ENCODE assay signal across 23 mouse cellular contexts in genomic region chr1:165462861-165463260, GRCm38 (mm10). TPM values are rescaled to one million over a fixed set of nuclear protein-coding genes. Genes with fewer than 3 reads are reported as not detected.
DNase-seq lines count a peak whose midpoint lies in the region; ATAC-seq and TF ChIP-seq lines count a peak whose summit lies in the region.
"Had no signal": no experiment of that assay in that cellular context is flagged by ENCODE, and none has a peak within 500 bp of the region (broad histone marks: within the 10 kb centered on the region; RNA-seq: fewer than 3 reads in every experiment).

No protein-coding gene starts in this region.

- no peak for TF ChIP-seq CTCF in lung, postnatal 0 days (IDR thresholded peaks at IDR 0.05)

- TF ChIP-seq EP300 in lung, postnatal 0 days (IDR thresholded peaks at IDR 0.05) = no peak

- ATAC-seq in erythroblast, adult 5-6 weeks (replicated peaks; ENCODE audit: low FRiP score, poor library complexity, severe bottlenecking) = no peak
- no peak for ATAC-seq in hindbrain, embryonic 15.5 days (ENCODE audit: low FRiP score, low read depth)
- ATAC-seq in hindbrain, embryonic 12.5 days (ENCODE audit: low FRiP score) = no peak
- no peak for ATAC-seq in lung, postnatal 0 days
- ATAC-seq: forebrain, embryonic 16.5 days; intestine, embryonic 16.5 days had no signal

- H3K4me1 ChIP-seq in erythroblast, embryonic 14.5 days (ENCODE audit: control insufficient read depth) = peaks cover 31% of the 10 kb centered on the region
- peaks cover 29% of the 10 kb centered on the region for H3K4me1 ChIP-seq in hindbrain, embryonic 15.5 days (replicated peaks)
- H3K4me1 ChIP-seq in hindbrain, embryonic 12.5 days = peaks cover 7% of the 10 kb centered on the region
- H3K4me1 ChIP-seq in lung, postnatal 0 days (ENCODE audit: insufficient read depth, low read depth, low read length) = peaks cover 4% of the 10 kb centered on the region; the same call in 1 of the 2 replicates

- H3K9me3 ChIP-seq in erythroblast, embryonic 14.5 days (ENCODE audit: control insufficient read depth, low read length) = no peaks in the 10 kb centered on the region
- H3K9me3 ChIP-seq in hindbrain, embryonic 15.5 days = no peaks in the 10 kb centered on the region
- H3K9me3 ChIP-seq in hindbrain, embryonic 12.5 days (replicated peaks) = no peaks in the 10 kb centered on the region
- H3K9me3 ChIP-seq in lung, postnatal 0 days (ENCODE audit: low read length) = no peaks in the 10 kb centered on the region
- H3K9me3 ChIP-seq: midbrain, embryonic 12.5 days; neural tube, embryonic 15.5 days had no signal

- H3K4me3 ChIP-seq in erythroblast, embryonic 14.5 days (replicated peaks) = peak overlapping the region; percentile 89
- no peak overlapping the region for H3K4me3 ChIP-seq in hindbrain, embryonic 15.5 days
- no peak overlapping the region for H3K4me3 ChIP-seq in hindbrain, embryonic 12.5 days
- H3K4me3 ChIP-seq in lung, postnatal 0 days (ENCODE audit: low read depth, low read length) = no peak overlapping the region
- H3K4me3 ChIP-seq: midbrain, embryonic 12.5 days; neural tube, embryonic 15.5 days had no signal

- WGBS in hindbrain, embryonic 15.5 days = 85% methylated on average over 1 of the region's 1 CpGs
- 91% methylated on average over 1 of the region's 1 CpGs for WGBS in hindbrain, embryonic 12.5 days
- WGBS in lung, postnatal 0 days = 47% methylated on average over 1 of the region's 1 CpGs

- peak overlapping the region; percentile 30; the same call in 1 of the 2 replicates for H3K4me2 ChIP-seq in hindbrain, embryonic 15.5 days
- H3K4me2 ChIP-seq in hindbrain, embryonic 12.5 days (replicated peaks) = no peak overlapping the region
- 0 out of 2 replicates have a peak overlapping the region, but pooled peaks have one; percentile 5 for H3K4me2 ChIP-seq in lung, postnatal 0 days (replicated peaks; ENCODE audit: low read depth, low read length)
- H3K4me2 ChIP-seq: midbrain, embryonic 12.5 days had no signal

- no peak overlapping the region for H3K9ac ChIP-seq in hindbrain, embryonic 15.5 days
- no peak overlapping the region for H3K9ac ChIP-seq in hindbrain, embryonic 12.5 days
- no peak overlapping the region for H3K9ac ChIP-seq in lung, postnatal 0 days (replicated peaks; ENCODE audit: low read depth)
- H3K9ac ChIP-seq: lung, embryonic 14.5 days; midbrain, embryonic 12.5 days; neural tube, embryonic 15.5 days had no signal

- H3K27me3 ChIP-seq in erythroblast, embryonic 14.5 days (ENCODE audit: control insufficient read depth) = no peaks in the 10 kb centered on the region
- H3K27me3 ChIP-seq in hindbrain, embryonic 15.5 days = no peaks in the 10 kb centered on the region
- H3K27me3 ChIP-seq in hindbrain, embryonic 12.5 days = no peaks in the 10 kb centered on the region
- H3K27me3 ChIP-seq in lung, postnatal 0 days (replicated peaks; ENCODE audit: insufficient read depth, low read length) = no peaks in the 10 kb centered on the region
- H3K27me3 ChIP-seq: midbrain, embryonic 12.5 days; neural tube, embryonic 15.5 days had no signal

- no peak for DNase-seq in lung, postnatal 0 days (ENCODE audit: low spot score)
- DNase-seq in lung, adult 18-20 months = no peak
- no peak for DNase-seq in thymus, postnatal 14 days
- DNase-seq in frontal cortex, postnatal 36 days (ENCODE audit: low spot score in 2 of 2) = no peak
- DNase-seq: adrenal gland, adult 8-10 months; cerebellum, adult 11 months; cerebellum, postnatal 14 days; heart, adult 11 months; layer of hippocampus, postnatal 36 days; left cerebral cortex, postnatal 4 days; lung, embryonic 14.5 days; thymus, postnatal 25 days had no signal

- H3K36me3 ChIP-seq in erythroblast, embryonic 14.5 days (ENCODE audit: control insufficient read depth) = no peaks in the 10 kb centered on the region
- no peaks in the 10 kb centered on the region for H3K36me3 ChIP-seq in hindbrain, embryonic 15.5 days
- H3K36me3 ChIP-seq in hindbrain, embryonic 12.5 days = no peaks in the 10 kb centered on the region
- no peaks in the 10 kb centered on the region for H3K36me3 ChIP-seq in lung, postnatal 0 days (ENCODE audit: insufficient read depth, low read length)
- H3K36me3 ChIP-seq: midbrain, embryonic 12.5 days; neural tube, embryonic 15.5 days had no signal

- no peak overlapping the region for H3K27ac ChIP-seq in hindbrain, embryonic 15.5 days (replicated peaks)
- H3K27ac ChIP-seq in hindbrain, embryonic 12.5 days = no peak overlapping the region
- no peak overlapping the region for H3K27ac ChIP-seq in lung, postnatal 0 days (ENCODE audit: low read length)
- H3K27ac ChIP-seq: macrophage; midbrain, embryonic 12.5 days; neural tube, embryonic 15.5 days had no signal

RNA-seq across cellular contexts. Expression of gene Mpc2, which starts 2.4 kb away (rescaled TPM):
- 41.8 and 45.7 TPM in 2 replicates for polyA plus RNA-seq in erythroblast, embryonic 14.5 days (2012)
- total RNA-seq in erythroblast, adult 5-6 weeks (2015; ENCODE audit: low replicate concordance) = 195 and 257 TPM in 2 replicates
- 180 and 286 TPM in 2 replicates for total RNA-seq in erythroblast, adult 5-6 weeks (2017; ENCODE audit: low replicate concordance)
- 202 and 223 TPM in 2 replicates for polyA plus RNA-seq in hindbrain, embryonic 15.5 days (2015; fragmentation: Nextera tagmentation; extraction: Ambion mirVana)
- 145 and 146 TPM in 2 replicates for polyA plus RNA-seq in hindbrain, embryonic 12.5 days (2016; fragmentation: Nextera tagmentation; extraction: Ambion mirVana)
- 225 and 235 TPM in 2 replicates for polyA plus RNA-seq in lung, postnatal 0 days (2015; fragmentation: Nextera tagmentation; extraction: Ambion mirVana)

RNA-seq across cellular contexts. Expression of gene Dcaf6, which starts 2.6 kb away (rescaled TPM):
- 3.3 and 5.3 TPM in 2 replicates for polyA plus RNA-seq in erythroblast, embryonic 14.5 days (2012)
- 279 and 286 TPM in 2 replicates for total RNA-seq in erythroblast, adult 5-6 weeks (2015; ENCODE audit: low replicate concordance)
- total RNA-seq in erythroblast, adult 5-6 weeks (2017; ENCODE audit: low replicate concordance) = 422 and 486 TPM in 2 replicates
- polyA plus RNA-seq in hindbrain, embryonic 15.5 days (2015; fragmentation: Nextera tagmentation; extraction: Ambion mirVana) = 15.6 and 17.0 TPM in 2 replicates
- polyA plus RNA-seq in hindbrain, embryonic 12.5 days (2016; fragmentation: Nextera tagmentation; extraction: Ambion mirVana) = 12.4 and 12.9 TPM in 2 replicates
- polyA plus RNA-seq in lung, postnatal 0 days (2015; fragmentation: Nextera tagmentation; extraction: Ambion mirVana) = 22.2 and 22.3 TPM in 2 replicates

RNA-seq across cellular contexts. Expression of gene Adcy10, which starts 22.1 kb away (rescaled TPM):
- polyA plus RNA-seq in erythroblast, embryonic 14.5 days (2012) = not detected in 2 replicates
- total RNA-seq in erythroblast, adult 5-6 weeks (2015; ENCODE audit: low replicate concordance) = 4.4 TPM in 1 of 2 replicates, not detected in the other
- total RNA-seq in erythroblast, adult 5-6 weeks (2017; ENCODE audit: low replicate concordance) = 0.60 and 2.8 TPM in 2 replicates
- 0.12 and 0.56 TPM in 2 replicates for polyA plus RNA-seq in hindbrain, embryonic 15.5 days (2015; fragmentation: Nextera tagmentation; extraction: Ambion mirVana)
- 0.09 and 0.12 TPM in 2 replicates for polyA plus RNA-seq in hindbrain, embryonic 12.5 days (2016; fragmentation: Nextera tagmentation; extraction: Ambion mirVana)
- polyA plus RNA-seq in lung, postnatal 0 days (2015; fragmentation: Nextera tagmentation; extraction: Ambion mirVana) = not detected in 2 replicates
- total RNA-seq: gastrocnemius, adult 18-20 months had no signal
- polyA plus RNA-seq: intestine, embryonic 16.5 days; large intestine, adult 2 months; lung, embryonic 14.5 days; macrophage had no signal
